Mouse (Mus musculus) right cerebral cortex, postnatal 4 days (tissue): ENCODE data around the gene Adgre5.

ENCODE experiments used
- DNase-seq: peaks from one replicate; pipeline ENCODE4 v3.0.0-alpha.2; 2022

Adgre5 gene

GRCm38 (mm10) chr8:83679866-83680265 is 61.3 kb downstream of the Adgre5 start:
- DNase-seq: no peak

DNA sequence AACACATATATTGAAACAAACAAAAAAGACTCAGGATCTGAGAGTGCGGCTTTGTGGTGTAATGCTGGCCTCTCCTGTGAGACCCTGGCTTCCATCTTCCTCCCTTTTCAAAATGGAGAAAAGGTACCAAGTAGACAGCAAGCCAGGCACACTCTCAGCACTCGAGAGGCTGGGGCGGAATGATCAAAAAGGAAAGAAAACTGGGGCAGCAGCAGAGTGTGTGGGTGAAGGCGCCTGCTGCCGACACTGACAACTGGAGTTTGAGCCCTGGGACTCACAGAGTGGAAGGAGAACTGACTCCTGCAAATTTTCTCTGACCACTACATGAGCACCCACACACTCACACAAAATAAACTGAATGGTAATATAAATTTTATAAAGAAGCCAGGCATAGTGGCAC is 66.6 kb downstream of the Adgre5 start:
- DNase-seq: no peak
